Mouse (Mus musculus): ENCODE data around the gene Prkca.

The Prkca gene

DNA sequence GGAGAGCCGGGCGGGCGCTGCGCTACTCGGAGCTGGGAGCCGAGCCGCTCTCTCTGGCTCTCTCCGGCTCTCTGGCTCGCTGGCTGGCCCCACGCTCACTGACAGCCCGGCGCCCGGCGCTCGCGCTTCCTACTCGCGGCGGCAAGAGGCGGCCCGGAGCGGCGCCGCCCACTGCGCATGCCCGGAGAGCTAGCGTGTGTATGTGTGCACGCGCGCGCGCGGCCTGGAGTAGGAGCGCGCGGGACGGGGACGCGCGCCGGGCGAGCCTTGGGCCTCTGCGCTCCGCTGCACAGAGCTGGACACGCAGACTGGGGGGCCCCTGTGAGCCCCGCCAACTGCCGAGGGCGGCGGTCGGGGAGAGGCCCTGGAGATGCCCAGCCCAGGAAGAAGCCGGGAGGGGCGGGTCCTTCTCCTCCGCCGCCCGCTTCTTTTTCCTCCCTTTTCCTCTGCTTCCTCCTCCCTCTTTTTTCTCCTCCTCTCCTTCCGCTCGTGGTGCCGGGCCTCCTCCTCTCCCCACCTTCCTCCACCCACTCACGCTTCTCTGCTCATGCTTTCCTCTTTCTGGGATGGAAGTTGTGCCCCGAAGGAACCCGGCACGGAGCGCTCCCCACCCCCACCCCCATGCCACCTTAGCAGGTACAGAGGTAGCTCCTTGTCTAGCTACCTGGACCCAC is at the start of gene Prkca:
Gene Prkca, minus strand, starts transcription at position 140 of the 674 bp plus-strand sequence.
- peak; percentile 94 to 95 for DNase-seq (ENCODE audit: low spot score in 2 of 2)

DNA sequence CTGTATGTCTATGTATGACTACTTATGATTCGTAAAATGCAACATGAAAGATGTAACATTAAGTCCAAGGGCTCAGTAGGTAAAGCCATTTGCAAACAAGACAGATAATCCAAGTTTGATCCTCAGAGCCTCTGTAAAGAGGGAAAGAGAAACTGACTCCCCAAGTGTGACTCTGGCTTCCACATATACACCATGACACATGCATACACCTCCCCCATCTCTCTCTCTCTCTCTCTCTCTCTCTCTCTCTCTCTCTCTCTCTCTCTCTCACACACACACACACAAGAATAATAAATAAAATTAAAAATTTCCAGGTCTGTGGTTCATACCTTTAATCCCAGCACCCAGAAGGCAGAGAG is 41.9 kb upstream of the Prkca start:
- no peak for DNase-seq (ENCODE audit: low spot score in 2 of 2)

DNA sequence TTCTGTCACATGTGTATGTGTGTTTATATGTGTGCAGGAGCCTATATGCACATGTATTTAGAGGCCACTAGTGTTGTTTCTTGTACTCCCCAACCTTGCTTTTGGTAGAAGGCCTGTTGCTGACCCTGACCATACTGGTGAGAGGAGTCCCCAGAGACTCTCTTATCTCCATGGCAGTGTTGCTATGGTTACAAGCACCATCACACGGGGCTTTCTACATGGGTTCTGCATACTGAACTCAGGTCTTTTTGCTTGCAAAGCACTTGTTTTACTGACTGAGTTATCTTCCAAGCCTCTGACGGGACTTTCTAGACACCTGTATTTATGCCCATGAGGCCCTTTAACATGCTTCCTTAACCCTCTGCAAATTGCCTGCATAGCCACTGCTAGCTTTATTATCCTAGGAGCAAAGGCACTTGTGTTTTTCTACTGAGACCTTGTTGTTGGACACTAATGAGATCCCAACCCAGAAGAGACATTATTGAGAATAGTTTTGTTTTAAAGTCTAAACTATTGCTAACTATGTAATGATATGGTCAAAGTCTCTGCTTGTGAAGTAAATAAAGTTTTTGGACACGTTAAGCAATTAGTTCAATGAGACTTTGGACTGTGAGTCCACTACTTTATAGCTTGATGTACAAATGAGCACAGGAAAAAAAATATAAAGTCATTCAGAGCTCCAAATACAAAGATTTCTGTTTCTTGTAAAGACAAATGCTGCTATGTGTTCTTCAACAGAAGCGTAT is 41.4 kb upstream of the Prkca start:
- DNase-seq (ENCODE audit: low spot score in 2 of 2): no peak

DNA sequence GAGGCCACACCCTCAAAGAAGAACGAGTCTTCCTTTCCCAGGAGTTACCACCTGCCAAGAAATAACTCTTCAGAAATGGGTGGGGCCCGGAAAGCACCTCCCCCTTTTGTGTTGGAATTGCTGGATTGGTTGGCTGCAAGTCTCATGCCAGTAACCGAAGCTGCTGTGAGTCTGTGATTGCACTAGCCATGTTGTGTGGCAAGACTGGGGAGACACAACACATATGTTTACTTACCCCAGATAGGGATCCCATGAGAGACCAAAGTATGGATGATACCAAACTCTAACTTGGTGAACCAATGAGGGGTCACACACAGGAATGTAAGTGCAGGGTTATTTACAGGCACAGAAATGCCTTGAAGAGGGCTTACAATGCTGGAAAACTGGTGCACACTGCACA is 38.9 kb upstream of the Prkca start:
- no peak for DNase-seq (ENCODE audit: low spot score in 2 of 2)

DNA sequence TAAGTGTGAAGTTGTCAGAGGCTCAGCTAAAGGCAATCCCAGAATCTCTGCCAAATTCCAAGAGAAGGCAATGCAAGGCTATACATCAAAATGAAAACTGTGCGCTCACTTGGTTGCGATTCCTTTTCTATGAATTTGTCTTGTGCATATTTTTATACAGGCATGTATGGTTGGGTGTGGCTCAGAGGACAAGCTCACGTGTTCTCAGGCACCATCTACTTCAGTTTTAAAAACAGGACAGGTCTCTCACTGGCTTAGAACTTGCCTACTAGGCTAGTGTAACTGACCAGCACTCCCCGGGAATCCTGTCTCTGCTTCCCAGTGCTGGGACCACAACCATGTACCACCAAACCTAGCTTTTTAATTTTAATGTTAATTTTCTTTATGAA is 34.6 kb upstream of the Prkca start:
- DNase-seq (ENCODE audit: low spot score in 2 of 2): peak in 1 of 2 experiments; percentile 2

DNA sequence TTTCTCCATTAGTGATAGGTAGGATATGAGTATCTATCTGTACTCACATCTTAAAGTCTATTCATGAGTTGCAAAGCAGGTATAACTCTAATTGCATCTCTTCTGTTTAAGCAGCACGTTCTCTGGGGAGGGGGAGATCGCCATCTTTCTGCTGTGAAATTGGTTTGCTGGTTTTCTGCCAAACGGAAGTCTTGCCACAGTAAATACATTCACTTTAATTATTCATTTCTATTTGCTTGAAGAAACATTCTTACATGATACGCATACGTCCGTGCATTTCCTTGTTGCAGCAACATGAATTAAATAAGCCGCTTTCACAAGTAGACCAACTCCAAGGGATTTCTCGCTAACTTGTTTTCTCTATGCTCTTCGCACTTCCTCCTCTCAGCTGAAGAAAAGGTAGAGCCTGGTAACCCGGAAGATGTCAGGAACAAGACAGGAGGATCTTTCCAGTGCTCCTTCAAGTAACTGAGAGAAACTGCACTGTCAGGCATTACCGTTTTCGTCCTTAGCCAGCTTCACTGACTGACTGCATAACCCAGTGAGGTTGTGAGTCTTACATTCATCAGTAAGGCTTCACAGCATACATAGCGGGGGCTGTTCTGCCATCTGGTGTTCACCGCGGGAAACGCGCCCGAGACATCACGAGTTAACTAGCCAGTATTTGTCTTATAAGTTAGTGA is 34.1 kb upstream of the Prkca start:
- peak; percentile 79 to 90 for DNase-seq (ENCODE audit: low spot score in 2 of 2)

DNA sequence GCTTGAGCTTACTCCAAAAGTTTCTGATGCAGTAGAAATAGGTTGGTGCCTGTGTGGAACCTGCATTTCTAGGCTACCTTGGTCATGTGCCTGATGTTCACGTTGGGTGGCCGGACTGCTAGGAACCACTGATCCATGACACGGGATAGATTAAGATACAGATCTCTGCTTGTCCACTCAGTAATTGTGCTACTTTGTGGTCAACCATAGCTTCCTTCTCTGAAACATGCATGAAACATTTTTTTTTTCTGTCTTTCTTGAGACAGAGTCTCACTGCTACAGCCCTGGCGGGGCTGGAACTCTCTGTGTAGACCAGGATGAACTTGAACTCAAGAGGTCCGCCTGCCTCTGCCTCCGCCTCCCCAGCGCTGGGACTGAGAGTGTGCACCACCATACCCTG is 33.1 kb upstream of the Prkca start:
- DNase-seq (ENCODE audit: low spot score in 2 of 2): no peak

DNA sequence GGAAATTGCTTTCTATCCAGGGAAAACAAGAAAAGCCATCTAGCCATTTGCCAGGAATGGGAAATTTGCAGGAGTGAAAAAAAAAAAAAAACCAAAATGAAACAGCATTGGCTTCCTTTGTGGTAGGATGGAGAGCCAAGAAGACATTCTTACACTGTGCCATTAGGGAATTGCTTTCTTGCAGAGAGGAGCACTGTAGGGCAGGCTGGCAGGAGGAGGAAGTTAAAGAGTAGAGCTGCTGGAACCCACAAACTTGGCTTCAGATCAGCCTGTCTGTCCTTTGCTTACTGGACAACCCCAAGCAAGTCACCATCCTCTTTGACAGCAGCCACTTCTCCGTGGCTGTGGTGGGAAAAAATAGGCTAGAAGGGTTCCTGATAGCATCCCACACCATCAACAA is 23.3 kb upstream of the Prkca start:
- DNase-seq (ENCODE audit: low spot score in 2 of 2): no peak

DNA sequence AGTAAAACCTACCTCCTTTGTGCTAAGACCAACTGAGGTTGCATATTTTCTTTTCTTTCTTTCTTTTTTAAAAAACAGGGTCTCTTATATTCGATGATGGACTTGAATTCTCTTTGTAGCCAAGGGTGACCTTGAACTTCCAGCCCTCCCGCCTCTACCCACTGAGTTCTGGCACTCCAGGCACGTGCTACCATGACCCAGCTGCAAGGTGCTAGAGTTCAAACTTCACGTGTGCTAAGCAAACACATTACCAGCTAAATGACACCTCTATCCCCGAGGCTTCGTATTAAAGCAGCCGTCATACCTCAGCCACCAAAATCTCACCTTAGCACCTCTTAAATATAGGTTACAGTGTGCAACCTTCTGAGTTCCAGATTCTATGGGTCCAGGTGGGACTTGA is 21.9 kb upstream of the Prkca start:
- DNase-seq (ENCODE audit: low spot score in 2 of 2): no peak

DNA sequence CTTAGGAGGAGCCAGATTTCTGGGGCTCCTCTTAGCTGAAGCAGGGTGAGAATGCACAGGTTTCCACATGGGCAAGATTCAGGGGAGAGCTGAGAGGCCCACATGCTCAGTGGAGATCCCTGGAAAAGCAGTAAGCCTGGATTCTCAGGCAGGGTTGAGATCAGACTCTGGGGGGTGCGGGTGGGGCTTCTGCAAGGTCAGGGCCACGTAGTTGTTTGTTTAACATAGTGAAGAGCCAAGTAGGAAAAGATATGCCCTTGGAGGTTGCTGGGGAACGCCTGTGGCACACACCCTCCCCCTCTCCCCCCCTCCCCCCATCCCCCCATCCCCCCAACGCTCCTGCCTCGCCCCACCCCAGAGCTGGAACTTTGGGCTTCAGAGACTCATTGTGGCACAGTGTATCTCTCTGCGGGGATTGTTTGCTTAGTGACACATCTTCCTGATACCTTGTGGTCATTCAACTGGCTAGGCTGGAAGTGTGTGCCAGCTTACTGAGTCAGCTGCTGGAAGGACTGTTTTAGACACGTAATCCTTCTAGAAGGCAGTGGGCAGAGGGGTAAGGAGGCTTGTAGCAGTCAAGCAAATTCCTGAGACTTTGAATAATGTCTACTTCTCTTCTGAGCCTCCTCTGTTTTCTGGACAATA is 21.3 kb upstream of the Prkca start:
- DNase-seq (ENCODE audit: low spot score in 2 of 2): no peak

DNA sequence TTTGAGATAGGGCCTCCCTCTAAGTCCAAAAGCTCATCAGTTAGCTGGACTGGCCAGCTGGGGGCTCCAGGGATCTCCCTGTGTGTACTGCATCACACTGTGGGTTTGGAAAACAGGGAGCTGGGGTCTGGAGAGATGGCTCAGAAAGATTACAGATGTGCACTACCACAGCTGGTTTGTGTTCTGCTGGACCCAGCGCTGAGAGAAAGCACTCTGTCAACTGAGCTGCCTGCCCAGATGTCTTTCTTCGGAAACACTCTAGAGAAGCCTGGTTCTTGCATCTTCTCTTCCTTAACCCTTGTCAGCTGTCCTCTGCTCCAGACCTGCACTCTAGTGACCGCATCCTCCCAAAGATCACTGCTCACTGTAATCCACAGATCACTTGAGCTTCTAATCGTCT is 20.3 kb upstream of the Prkca start:
- DNase-seq (ENCODE audit: low spot score in 2 of 2): no peak

DNA sequence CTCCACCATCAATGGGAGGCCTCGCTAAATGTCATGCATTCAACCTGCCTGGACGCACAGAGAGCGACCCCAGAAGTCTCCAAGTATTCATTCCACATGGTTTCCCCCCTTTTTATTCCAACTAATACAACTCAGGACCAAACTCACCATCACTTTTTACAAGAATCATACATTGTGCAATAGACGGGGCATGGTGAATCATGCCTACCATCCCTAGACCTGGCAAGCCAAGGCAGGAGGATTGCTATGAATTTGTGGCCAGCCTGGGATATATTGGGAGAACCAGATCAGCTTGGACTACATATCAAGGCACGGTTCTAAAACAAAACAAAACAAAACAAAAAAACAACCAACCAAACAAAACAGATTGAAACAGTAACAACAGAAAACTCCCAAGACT is 19.2 kb upstream of the Prkca start:
- DNase-seq (ENCODE audit: low spot score in 2 of 2): no peak

DNA sequence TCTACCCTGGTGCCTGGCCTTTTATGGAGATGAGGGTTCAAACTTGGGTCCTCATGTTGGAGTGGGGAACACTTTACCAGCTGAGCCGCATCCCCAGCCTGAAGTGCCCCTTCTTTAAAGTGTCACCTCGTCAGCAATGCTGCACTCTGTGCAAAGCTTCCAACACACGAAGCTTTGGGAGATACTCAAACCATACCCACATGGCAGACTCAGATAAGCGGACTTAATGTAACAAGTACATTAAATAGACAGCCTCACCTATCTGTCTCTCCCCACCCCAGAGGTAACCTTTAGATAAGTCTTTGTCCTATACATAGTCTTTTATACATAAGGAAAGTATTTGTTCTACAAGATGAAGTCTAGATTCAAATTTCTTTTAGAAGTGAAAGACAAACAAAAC is 17.3 kb upstream of the Prkca start:
- DNase-seq (ENCODE audit: low spot score in 2 of 2): no peak

DNA sequence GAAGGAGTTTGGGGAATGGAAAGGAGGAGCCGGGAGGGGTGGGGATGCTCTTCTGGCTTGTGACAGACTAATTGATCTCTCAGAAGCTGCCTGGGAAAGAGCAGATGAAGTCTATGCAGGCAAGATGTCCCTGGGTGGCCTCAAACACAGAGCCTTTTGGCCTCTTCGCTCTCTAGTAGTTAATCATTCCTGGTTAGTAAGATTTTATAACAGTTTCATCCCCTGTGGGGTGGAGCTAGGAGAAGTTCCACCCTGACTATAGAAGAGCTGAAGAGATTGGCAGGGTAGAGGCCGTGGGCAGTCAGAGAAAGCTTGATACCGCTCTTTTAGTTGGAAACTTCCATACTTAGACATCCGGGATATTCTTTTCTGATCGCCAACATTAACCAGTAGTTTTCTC is 15.2 kb upstream of the Prkca start:
- no peak for DNase-seq (ENCODE audit: low spot score in 2 of 2)

DNA sequence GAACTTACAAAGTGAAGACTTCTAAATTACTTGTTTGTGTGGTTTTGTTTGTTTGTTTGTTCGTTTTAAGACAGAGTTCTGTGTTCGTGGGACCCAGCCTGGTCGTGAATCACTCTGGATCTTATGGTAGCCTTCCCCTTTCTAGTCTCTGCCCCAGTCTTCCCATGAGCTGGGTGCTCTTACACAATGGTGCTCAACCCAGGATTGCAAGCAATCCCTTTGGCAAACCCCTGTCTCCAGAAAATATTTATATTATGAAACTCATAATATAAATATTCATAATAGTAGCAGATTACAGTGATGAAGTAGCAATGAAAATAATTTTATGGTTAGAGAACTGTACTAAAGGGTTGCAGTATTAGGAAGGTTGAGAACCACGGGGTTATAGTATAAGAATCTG is 12.3 kb upstream of the Prkca start:
- no peak for DNase-seq (ENCODE audit: low spot score in 2 of 2)

DNA sequence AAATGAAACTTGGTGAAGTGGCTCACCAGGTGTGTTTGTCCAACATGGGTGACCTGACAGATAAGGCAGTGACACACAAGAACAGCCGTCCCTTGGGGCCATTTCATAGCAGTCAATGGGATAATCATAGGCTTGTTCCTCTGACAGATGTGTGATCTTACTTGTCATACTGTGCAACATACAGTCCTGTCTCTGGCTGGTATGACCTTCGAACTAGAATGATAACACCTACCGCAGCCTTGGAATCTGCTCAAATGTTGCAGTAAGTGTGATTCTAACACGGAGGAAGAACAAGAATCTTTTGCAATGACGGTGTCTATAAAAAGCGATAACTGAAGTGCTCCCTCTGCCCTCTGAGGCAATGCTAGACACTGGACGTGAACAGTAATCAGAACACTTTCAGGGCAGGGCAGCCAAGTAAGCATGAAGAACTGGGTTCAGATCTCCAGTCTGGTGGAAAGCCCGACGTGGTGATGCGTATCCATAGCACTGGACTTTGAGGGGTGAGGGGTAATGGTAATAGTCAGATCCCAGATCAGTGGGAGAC is 9.2 kb upstream of the Prkca start:
- no peak for DNase-seq (ENCODE audit: low spot score in 2 of 2)

DNA sequence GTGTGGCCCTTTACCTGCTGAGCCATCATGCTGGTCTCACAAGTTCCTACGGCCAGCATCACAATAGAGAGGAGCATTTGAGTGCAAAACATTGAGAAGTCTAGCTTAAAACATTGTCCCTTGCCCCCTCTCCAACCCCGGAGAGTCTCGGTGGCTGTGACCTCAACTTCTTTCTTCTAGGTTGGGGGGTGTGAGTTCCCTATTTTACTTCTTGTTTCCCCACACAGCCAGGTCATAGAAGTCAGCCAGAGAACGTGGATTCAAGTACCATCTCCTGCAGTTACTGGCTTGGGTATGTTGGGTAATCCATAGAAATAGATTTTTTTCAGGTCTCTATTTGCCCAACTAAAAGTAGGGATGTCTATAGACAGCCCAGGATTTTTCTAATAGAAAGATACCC is 7.1 kb upstream of the Prkca start:
- DNase-seq (ENCODE audit: low spot score in 2 of 2): no peak

DNA sequence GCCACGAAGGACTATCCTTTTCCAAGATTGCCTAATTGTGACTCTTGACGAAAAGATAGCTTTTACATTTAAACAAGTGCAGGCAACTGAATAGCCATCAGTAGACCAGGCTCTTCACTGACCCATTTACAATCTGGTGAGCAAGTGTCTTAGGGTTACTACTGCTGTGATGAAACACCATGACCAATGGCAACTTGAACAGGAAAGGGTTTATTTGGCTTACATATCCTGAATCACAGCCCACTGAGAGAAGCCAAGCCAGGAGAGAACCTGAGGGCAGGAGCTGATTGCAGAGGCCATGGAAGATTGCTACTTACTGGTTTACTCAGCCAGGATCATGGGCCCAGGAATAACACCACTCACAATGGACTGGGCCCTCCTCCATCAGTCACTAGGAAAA is 1.6 kb upstream of the Prkca start:
- DNase-seq (ENCODE audit: low spot score in 2 of 2): no peak

DNA sequence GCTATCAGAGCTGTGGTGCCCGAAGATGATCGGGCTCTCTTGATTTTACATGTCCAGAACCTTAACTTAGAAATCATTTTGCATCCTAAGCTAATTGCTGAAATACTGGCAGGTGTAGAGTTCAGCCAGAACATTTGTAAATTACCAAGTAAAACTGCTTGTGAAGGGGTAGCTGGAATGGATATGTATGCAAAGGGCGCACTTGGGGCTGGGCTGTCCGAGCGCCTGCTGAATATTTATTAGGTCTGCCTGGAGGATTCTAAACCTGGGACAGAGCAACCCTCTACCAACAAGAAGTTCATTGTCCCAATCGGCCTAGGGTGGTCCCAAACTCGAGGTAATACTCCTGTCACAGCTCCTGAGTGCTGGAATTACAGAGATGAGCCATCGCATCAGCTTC is 1.0 kb upstream of the Prkca start:
- DNase-seq (ENCODE audit: low spot score in 2 of 2): no peak

DNA sequence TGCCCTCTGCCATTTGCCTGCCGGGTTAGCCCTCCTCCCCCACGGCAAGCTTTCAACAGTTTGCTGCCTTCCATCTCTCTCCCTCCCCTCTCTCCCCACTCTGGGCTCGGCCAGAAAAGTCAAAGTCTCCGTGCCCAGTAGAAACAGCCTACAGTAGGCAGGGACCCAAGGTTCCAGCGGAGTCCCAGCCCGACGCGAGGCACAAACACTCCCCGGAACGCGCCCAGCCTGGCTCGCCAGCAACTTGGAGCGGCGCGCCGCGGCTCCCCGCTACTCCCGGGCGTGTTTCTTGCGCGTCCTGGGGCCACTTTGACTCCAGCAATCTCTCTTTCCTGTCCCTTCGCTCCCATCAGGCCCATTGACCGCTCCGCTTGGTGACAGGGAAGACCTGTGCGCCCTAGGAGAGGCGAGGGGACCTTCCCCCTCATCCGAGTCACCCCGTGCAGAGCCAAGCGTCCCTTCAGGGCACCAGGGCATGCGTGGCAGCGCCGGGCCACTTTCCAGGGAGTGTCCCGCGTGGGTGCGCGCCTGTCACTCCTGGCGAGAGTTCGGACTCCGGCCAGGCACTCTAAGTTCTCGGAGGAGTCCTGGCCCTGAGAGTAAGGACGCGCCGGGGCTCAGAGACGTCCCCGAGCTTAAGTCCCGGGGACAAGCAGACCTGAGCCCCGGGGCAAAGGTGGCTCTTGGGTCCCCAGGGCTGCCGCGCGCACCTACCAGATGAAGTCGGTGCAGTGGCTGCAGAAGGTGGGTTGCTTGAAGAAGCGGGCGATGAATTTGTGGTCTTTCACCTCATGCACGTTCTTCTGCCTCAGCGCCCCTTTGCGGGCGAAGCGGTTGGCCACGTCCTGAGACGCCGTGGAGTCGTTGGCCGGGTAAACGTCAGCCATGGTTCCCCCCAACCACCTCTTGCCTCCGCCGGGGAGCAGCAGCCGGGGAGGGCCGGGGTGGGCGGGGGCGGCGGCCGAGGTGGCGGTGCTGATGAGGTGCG is 653 bp downstream of the Prkca start, which contains the start of gene Apoh:
Gene Apoh, plus strand, starts transcription at position 574 of the 988 bp plus-strand sequence.
- DNase-seq (ENCODE audit: low spot score in 2 of 2): peak; percentile 28 to 36

DNA sequence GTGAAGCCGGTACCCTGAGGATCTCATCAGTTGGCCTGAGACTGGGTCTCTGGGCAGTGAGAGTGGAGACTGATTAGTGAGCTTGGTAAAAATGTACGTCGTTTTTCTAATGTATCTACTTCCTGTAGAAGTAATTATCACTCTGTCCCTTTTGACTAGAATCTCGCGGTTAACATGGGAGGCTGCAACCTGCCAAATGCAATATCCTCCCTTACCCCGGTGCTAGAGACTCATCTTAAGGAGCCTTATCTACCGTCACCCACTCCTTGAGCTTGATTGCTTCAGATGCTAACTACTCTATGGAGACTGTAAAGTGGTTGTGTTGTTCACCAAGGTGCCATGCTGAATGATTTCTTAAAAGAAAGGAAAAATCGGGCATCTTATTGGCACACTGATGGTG is 1.9 kb downstream of the Prkca start:
- no peak for DNase-seq (ENCODE audit: low spot score in 2 of 2)
